In genomic region chr10:77519191-77519590, GRCm38 (mm10) we compare ENCODE assay signal across 30 mouse cellular contexts. TPM values are rescaled to one million over a fixed set of nuclear protein-coding genes. Genes with fewer than 3 reads are reported as not detected.
DNase-seq lines count a peak whose midpoint lies in the region; ATAC-seq and TF ChIP-seq lines count a peak whose summit lies in the region.
"Had no signal": no experiment of that assay in that cellular context is flagged by ENCODE, and none has a peak within 500 bp of the region (broad histone marks: within the 10 kb centered on the region; RNA-seq: fewer than 3 reads in every experiment).

No protein-coding gene starts in this region.

- peak overlapping the region; percentile 52 for H3K27ac ChIP-seq in liver, adult 2 months (replicated peaks; ENCODE audit: insufficient read depth, low read depth, low read length)
- no peak overlapping the region for H3K27ac ChIP-seq in liver, postnatal 0 days (ENCODE audit: low read depth)
- H3K27ac ChIP-seq: hindbrain, embryonic 12.5 days; kidney, postnatal 0 days; layer of hippocampus, adult 2 months; left cerebral cortex, adult 2 months; limb, embryonic 12.5 days; macrophage; midbrain, embryonic 15.5 days; neural tube, embryonic 12.5 days had no signal

- ATAC-seq in liver, postnatal 0 days = no peak
- peak; percentile 28 for ATAC-seq in monocyte, adult 5-6 weeks (replicated peaks; ENCODE audit: insufficient number of reproducible peaks, low FRiP score, low TSS enrichment, poor library complexity, severe bottlenecking)
- ATAC-seq: forebrain, embryonic 14.5 days; inflammation-experienced regulatory T-cells, adult 6 months; midbrain, embryonic 15.5 days had no signal

- TF ChIP-seq CTCF in liver, adult 2 months (IDR thresholded peaks at IDR 0.05; ENCODE audit: low read depth, low read length) = no peak
- no peak for TF ChIP-seq CTCF in liver, postnatal 0 days (IDR thresholded peaks at IDR 0.05; ENCODE audit: low read depth)

- peak; percentile 44 for DNase-seq in adrenal gland, adult 2 months
- no peak for DNase-seq in adrenal gland, adult 18-20 months (ENCODE audit: low spot score in 2 of 2)
- DNase-seq in liver, adult 2 months (ENCODE audit: extremely low read depth, low read depth, low spot score) = no peak
- no peak for DNase-seq in liver, postnatal 0 days
- DNase-seq in urinary bladder, postnatal 14 days (ENCODE audit: low spot score) = peak; percentile 48
- DNase-seq in urinary bladder, postnatal 4 days (ENCODE audit: low spot score in 2 of 2) = no peak
- DNase-seq in adrenal gland, postnatal 10 days = no peak
- DNase-seq: adrenal gland, adult 8-10 months; cerebellum, adult 11 months; cerebellum, adult 9-10 months; cerebellum, postnatal 36 days; gastrocnemius, postnatal 25 days; heart, adult 18-20 months; heart, postnatal 36 days; kidney, adult 18-20 months; right cerebral cortex, postnatal 4 days; thymus, postnatal 14 days had no signal

- H3K9me3 ChIP-seq in liver, postnatal 0 days (ENCODE audit: low read length) = no peaks in the 10 kb centered on the region
- H3K9me3 ChIP-seq: hindbrain, embryonic 12.5 days; limb, embryonic 12.5 days; midbrain, embryonic 15.5 days; neural tube, embryonic 12.5 days had no signal

- H3K9ac ChIP-seq in liver, adult 2 months (ENCODE audit: low read depth, low read length) = no peak overlapping the region
- H3K9ac ChIP-seq in liver, postnatal 0 days (replicated peaks) = no peak overlapping the region
- H3K9ac ChIP-seq: hindbrain, embryonic 12.5 days; limb, embryonic 12.5 days; midbrain, embryonic 15.5 days; neural tube, embryonic 12.5 days had no signal

- no peaks in the 10 kb centered on the region for H3K27me3 ChIP-seq in liver, adult 2 months (ENCODE audit: control insufficient read depth, insufficient read depth, low read length)
- no peaks in the 10 kb centered on the region for H3K27me3 ChIP-seq in liver, postnatal 0 days (ENCODE audit: insufficient read depth, low read length)
- H3K27me3 ChIP-seq: hindbrain, embryonic 12.5 days; limb, embryonic 12.5 days; midbrain, embryonic 15.5 days had no signal

- H3K4me2 ChIP-seq in liver, postnatal 0 days (ENCODE audit: low read depth, low read length) = no peak overlapping the region
- H3K4me2 ChIP-seq: heart, embryonic 11.5 days; hindbrain, embryonic 12.5 days; limb, embryonic 12.5 days; liver, embryonic 11.5 days; midbrain, embryonic 15.5 days; neural tube, embryonic 12.5 days had no signal

- WGBS in liver, adult 2 months = 68% methylated on average over 3 of the region's 3 CpGs
- WGBS in liver, postnatal 0 days (ENCODE audit: insufficient replicate concordance) = 44% methylated on average over 3 of the region's 3 CpGs

- H3K4me1 ChIP-seq in liver, adult 2 months (ENCODE audit: control insufficient read depth, insufficient read depth, low read length) = peaks cover 18% of the 10 kb centered on the region
- peaks cover 26% of the 10 kb centered on the region for H3K4me1 ChIP-seq in liver, postnatal 0 days (ENCODE audit: insufficient read depth)

- H3K79me2 ChIP-seq in liver, adult 2 months (ENCODE audit: control insufficient read depth, insufficient read depth, low read length) = peaks cover 6% of the 10 kb centered on the region; the same call in 1 of the 2 replicates

- TF ChIP-seq EP300 in liver, postnatal 0 days (IDR thresholded peaks at IDR 0.05; ENCODE audit: low read depth) = no peak

- no peak for TF ChIP-seq POLR2A in liver, adult 2 months (IDR thresholded peaks at IDR 0.05; ENCODE audit: extremely low read depth, insufficient read depth, low read length)

- no peak overlapping the region for H3K4me3 ChIP-seq in liver, adult 2 months (ENCODE audit: insufficient read depth, low read depth, low read length)
- no peak overlapping the region for H3K4me3 ChIP-seq in liver, postnatal 0 days (ENCODE audit: low read depth, low read length)
- H3K4me3 ChIP-seq: hindbrain, embryonic 12.5 days; layer of hippocampus, adult 2 months; left cerebral cortex, adult 2 months; limb, embryonic 12.5 days; midbrain, embryonic 15.5 days; neural tube, embryonic 12.5 days had no signal

- H3K36me3 ChIP-seq in liver, adult 2 months (ENCODE audit: control insufficient read depth, insufficient read depth, low read length) = no peaks in the 10 kb centered on the region
- 0 out of 2 replicates have a peak, but pooled peaks cover under 1% of the 10 kb centered on the region for H3K36me3 ChIP-seq in liver, postnatal 0 days (replicated peaks; ENCODE audit: insufficient read depth, low read length)
- H3K36me3 ChIP-seq: midbrain, embryonic 15.5 days had no signal

RNA-seq across cellular contexts. Expression of gene Fam207a, which starts 3.6 kb away (rescaled TPM):
- total RNA-seq in adrenal gland, adult 2 months (2021) = 10 to 100 TPM; 17.9 to 21.0 TPM
- 26.4 and 30.5 TPM in 2 replicates for polyA plus RNA-seq in adrenal gland, adult 2 months (2012; rRNA removed)
- total RNA-seq in adrenal gland, adult 18-20 months (2021) = 10 to 100 TPM; 19.5 to 21.9 TPM
- 12.7 and 15.5 TPM in 2 replicates for total RNA-seq in liver, adult 2 months (2014; rRNA removed)
- 24.3 and 27.3 TPM in 2 replicates for polyA plus RNA-seq in liver, adult 2 months (2012; rRNA removed)
- 14.8 and 15.5 TPM in 2 replicates for polyA plus RNA-seq in liver, postnatal 0 days (2015; fragmentation: Nextera tagmentation; extraction: Ambion mirVana)
- 24.9 to 35.4 TPM (median 27.8 TPM) in 3 replicates for total RNA-seq in monocyte, adult 5-6 weeks (2017)
- total RNA-seq in adrenal gland, postnatal 10 days (2021) = 10 to 100 TPM; 17.6 to 19.4 TPM

RNA-seq across cellular contexts. Expression of gene Itgb2, which starts 10.9 kb away (rescaled TPM):
- total RNA-seq in adrenal gland, adult 2 months (2021) = 1 to 10 TPM; 9.5 to 9.8 TPM
- polyA plus RNA-seq in adrenal gland, adult 2 months (2012; rRNA removed) = 5.1 and 7.4 TPM in 2 replicates
- total RNA-seq in adrenal gland, adult 18-20 months (2021) = 10 to 100 TPM in 1 of 2 experiments, 1 to 10 TPM in 1; 7.8 to 16.2 TPM
- 4.8 and 5.6 TPM in 2 replicates for total RNA-seq in liver, adult 2 months (2014; rRNA removed)
- 4.2 and 5.6 TPM in 2 replicates for polyA plus RNA-seq in liver, adult 2 months (2012; rRNA removed)
- 18.7 and 23.1 TPM in 2 replicates for polyA plus RNA-seq in liver, postnatal 0 days (2015; fragmentation: Nextera tagmentation; extraction: Ambion mirVana)
- 1,034 to 1,189 TPM (median 1,065 TPM) in 3 replicates for total RNA-seq in monocyte, adult 5-6 weeks (2017)
- total RNA-seq in adrenal gland, postnatal 10 days (2021) = 1 to 10 TPM; 8.1 to 9.2 TPM

Comparison
In these comparisons a context has a peak if more than half of its experiments do, and no peak if none do; other contexts are left out.
1. DNase-seq: peak in adrenal gland, adult 2 months (single experiment) and urinary bladder, postnatal 14 days (single experiment); none in adrenal gland, adult 18-20 months (0 of 2), liver, adult 2 months (single experiment), liver, postnatal 0 days (single experiment), urinary bladder, postnatal 4 days (0 of 2) and adrenal gland, postnatal 10 days (single experiment).
2. RNA of gene Itgb2, which starts 10.9 kb away (total RNA-seq): 1,034 to 1,189 TPM in monocyte, adult 5-6 weeks; 7.8 to 16.2 TPM in adrenal gland, adult 18-20 months, 9.5 to 9.8 TPM in adrenal gland, adult 2 months, 8.1 to 9.2 TPM in adrenal gland, postnatal 10 days and 4.8 to 5.6 TPM in liver, adult 2 months; every median in the first group is over 10 times any median in the second.